Mouse (Mus musculus): ENCODE results near the gene Ooep.
"Not testable (repeated sequence)": the region's sequence is repeated elsewhere in the genome, so short reads cannot be mapped to it uniquely, and the experiment has no call there.

DNA sequence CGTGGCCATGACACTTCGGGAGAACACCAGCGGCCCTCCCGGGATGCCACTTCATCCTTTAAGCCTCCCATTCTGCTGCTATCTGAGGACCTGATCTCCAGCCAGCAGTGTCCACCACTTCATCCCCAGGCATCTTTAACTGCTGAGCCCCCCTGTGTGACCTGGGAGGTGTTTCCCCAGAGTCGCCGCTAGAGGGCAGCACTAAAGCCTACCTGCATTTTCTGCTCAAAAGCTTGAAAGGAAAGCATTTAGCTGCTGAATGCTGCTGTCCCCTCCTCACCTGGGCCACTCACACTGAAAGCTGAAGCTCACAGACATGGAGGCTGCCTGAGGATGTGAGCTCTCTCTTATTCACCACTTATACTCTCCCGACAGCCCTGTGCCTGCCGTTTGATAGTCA, 38.2 kb downstream of the Ooep start:
- peak; percentile 24 for TF ChIP-seq CTCF (IDR thresholded peaks at IDR 0.05; ENCODE audit: control insufficient read depth, insufficient read depth, insufficient read length)
- not testable (repeated sequence) for TF ChIP-seq USF1 (IDR thresholded peaks at IDR 0.05; ENCODE audit: low read depth)

Measured in C2C12 (cell line).